8 mouse cellular contexts compared by ENCODE assay signal in the genomic region with DNA sequence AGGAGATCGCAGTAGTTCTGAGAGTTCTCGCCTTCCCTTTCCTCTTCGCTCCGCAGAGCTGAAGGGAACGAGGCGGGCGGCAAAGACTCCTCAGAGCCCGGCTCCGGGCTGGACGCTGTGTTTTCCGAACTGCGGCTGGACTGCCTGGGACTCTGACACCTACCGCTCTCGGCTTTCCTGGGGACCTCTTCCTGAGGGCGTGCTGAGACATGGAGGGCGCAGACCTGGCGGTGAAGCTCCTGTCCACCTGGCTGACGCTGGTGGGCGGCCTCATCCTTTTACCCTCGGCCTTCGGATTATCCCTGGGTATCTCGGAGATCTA. TPM values are rescaled to one million over a fixed set of nuclear protein-coding genes. Genes with fewer than 3 reads are reported as not detected.
A peak's percentile ranks its signal among the peaks of the same experiment; 100 is the strongest.
DNase-seq lines count a peak whose midpoint lies in the region; ATAC-seq lines count a peak whose summit lies in the region.

No protein-coding gene starts in this region.

- H3K4me3 ChIP-seq in embryonic facial prominence, embryonic 11.5 days (ENCODE audit: low read depth, low read length) = peak overlapping the region; percentile 46
- H3K4me3 ChIP-seq in hindbrain, embryonic 15.5 days = peak overlapping the region; percentile 55
- H3K4me3 ChIP-seq in midbrain, embryonic 15.5 days = peak overlapping the region; percentile 53

- under 1% methylated on average over 22 of the region's 22 CpGs for WGBS in embryonic facial prominence, embryonic 11.5 days
- WGBS in hindbrain, embryonic 15.5 days = under 1% methylated on average over 20 of the region's 22 CpGs
- 1% methylated on average over 22 of the region's 22 CpGs for WGBS in midbrain, embryonic 15.5 days

- no peaks in the 10 kb centered on the region for H3K9me3 ChIP-seq in embryonic facial prominence, embryonic 11.5 days (replicated peaks; ENCODE audit: control insufficient read depth, low read length)
- no peaks in the 10 kb centered on the region for H3K9me3 ChIP-seq in hindbrain, embryonic 15.5 days
- H3K9me3 ChIP-seq in midbrain, embryonic 15.5 days = 0 out of 2 replicates have a peak, but pooled peaks cover 5% of the 10 kb centered on the region

- peak overlapping the region; percentile 100 for H3K4me2 ChIP-seq in embryonic facial prominence, embryonic 11.5 days (ENCODE audit: low read depth, low read length)
- peak overlapping the region; percentile 98 for H3K4me2 ChIP-seq in hindbrain, embryonic 15.5 days
- peak overlapping the region; percentile 99 for H3K4me2 ChIP-seq in midbrain, embryonic 15.5 days

- no peak overlapping the region for H3K27ac ChIP-seq in embryonic facial prominence, embryonic 11.5 days (replicated peaks; ENCODE audit: low read depth, low read length)
- H3K27ac ChIP-seq in hindbrain, embryonic 15.5 days (replicated peaks) = no peak overlapping the region
- no peak overlapping the region for H3K27ac ChIP-seq in midbrain, embryonic 15.5 days

- no peaks in the 10 kb centered on the region for H3K36me3 ChIP-seq in embryonic facial prominence, embryonic 11.5 days (replicated peaks; ENCODE audit: control insufficient read depth, insufficient read depth, low read depth, low read length)
- H3K36me3 ChIP-seq in hindbrain, embryonic 15.5 days = no peaks in the 10 kb centered on the region
- H3K36me3 ChIP-seq in midbrain, embryonic 15.5 days (replicated peaks) = no peaks in the 10 kb centered on the region

- 0 out of 2 replicates have a peak, but pooled peaks have one; percentile 45 for ATAC-seq in embryonic facial prominence, embryonic 11.5 days (replicated peaks; ENCODE audit: insufficient number of reproducible peaks, low FRiP score, low TSS enrichment, low read depth)
- ATAC-seq in hindbrain, embryonic 15.5 days (ENCODE audit: low FRiP score, low read depth) = 0 out of 2 replicates have a peak, but pooled peaks have one; percentile 11
- peak; percentile 42; the same call in 1 of the 2 replicates for ATAC-seq in midbrain, embryonic 15.5 days (replicated peaks)

- peak overlapping the region; percentile 55 for H3K9ac ChIP-seq in embryonic facial prominence, embryonic 11.5 days (replicated peaks; ENCODE audit: low read length)
- H3K9ac ChIP-seq in hindbrain, embryonic 15.5 days = peak overlapping the region; percentile 42
- H3K9ac ChIP-seq in midbrain, embryonic 15.5 days = peak overlapping the region; percentile 41

- peaks cover 3% of the 10 kb centered on the region for H3K4me1 ChIP-seq in embryonic facial prominence, embryonic 11.5 days (ENCODE audit: control insufficient read depth, insufficient read depth, low read length)
- peaks cover 21% of the 10 kb centered on the region for H3K4me1 ChIP-seq in hindbrain, embryonic 15.5 days (replicated peaks)
- H3K4me1 ChIP-seq in midbrain, embryonic 15.5 days = peaks cover 19% of the 10 kb centered on the region

- H3K27me3 ChIP-seq in embryonic facial prominence, embryonic 11.5 days (ENCODE audit: control insufficient read depth, insufficient read depth, low read length) = peaks cover 15% of the 10 kb centered on the region
- H3K27me3 ChIP-seq in hindbrain, embryonic 15.5 days = peaks cover 37% of the 10 kb centered on the region
- H3K27me3 ChIP-seq in midbrain, embryonic 15.5 days (replicated peaks) = peaks cover 43% of the 10 kb centered on the region

- peak; percentile 9 to 10 for DNase-seq in layer of hippocampus, postnatal 25 days (ENCODE audit: extremely low spot score in 1 of 2, low spot score in 1 of 2)
- DNase-seq in layer of hippocampus, adult 9-10 months (ENCODE audit: low spot score) = no peak
- DNase-seq in embryonic facial prominence, embryonic 11.5 days (ENCODE audit: low spot score) = no peak
- DNase-seq in cerebellum, adult 11 months = no peak
- no peak for DNase-seq in thymus, adult 18-20 months
- no peak for DNase-seq in lung, adult 18-20 months

RNA-seq across cellular contexts. Expression of a gene that starts 1.0 kb away (rescaled TPM):
- total RNA-seq in layer of hippocampus, postnatal 25 days (2021) = 1 to 10 TPM; 1.3 to 2.0 TPM
- polyA plus RNA-seq in embryonic facial prominence, embryonic 11.5 days (2014; fragmentation: Nextera tagmentation; extraction: Ambion mirVana) = 0.46 and 0.99 TPM in 2 replicates
- polyA plus RNA-seq in hindbrain, embryonic 15.5 days (2015; fragmentation: Nextera tagmentation; extraction: Ambion mirVana) = 0.93 and 2.5 TPM in 2 replicates
- 0.36 and 0.41 TPM in 2 replicates for polyA plus RNA-seq in midbrain, embryonic 15.5 days (2015; fragmentation: Nextera tagmentation; extraction: Ambion mirVana)

RNA-seq across cellular contexts. Expression of a gene that starts 25.8 kb away (rescaled TPM):
- 1 to 10 TPM; 6.9 to 9.2 TPM for total RNA-seq in layer of hippocampus, postnatal 25 days (2021)
- 25.2 and 33.4 TPM in 2 replicates for polyA plus RNA-seq in embryonic facial prominence, embryonic 11.5 days (2014; fragmentation: Nextera tagmentation; extraction: Ambion mirVana)
- polyA plus RNA-seq in hindbrain, embryonic 15.5 days (2015; fragmentation: Nextera tagmentation; extraction: Ambion mirVana) = 14.0 and 15.7 TPM in 2 replicates
- polyA plus RNA-seq in midbrain, embryonic 15.5 days (2015; fragmentation: Nextera tagmentation; extraction: Ambion mirVana) = 12.8 and 13.2 TPM in 2 replicates

RNA-seq across cellular contexts. Expression of a gene that starts 48.1 kb away (rescaled TPM):
- 10 to 100 TPM; 52.5 to 61.8 TPM for total RNA-seq in layer of hippocampus, postnatal 25 days (2021)
- polyA plus RNA-seq in embryonic facial prominence, embryonic 11.5 days (2014; fragmentation: Nextera tagmentation; extraction: Ambion mirVana) = 178 TPM in 2 replicates
- polyA plus RNA-seq in hindbrain, embryonic 15.5 days (2015; fragmentation: Nextera tagmentation; extraction: Ambion mirVana) = 146 and 148 TPM in 2 replicates
- polyA plus RNA-seq in midbrain, embryonic 15.5 days (2015; fragmentation: Nextera tagmentation; extraction: Ambion mirVana) = 140 and 144 TPM in 2 replicates

RNA-seq across cellular contexts. Expression of a gene that starts 48.2 kb away (rescaled TPM):
- total RNA-seq in layer of hippocampus, postnatal 25 days (2021) = 10 to 100 TPM; 16.8 to 17.9 TPM
- polyA plus RNA-seq in embryonic facial prominence, embryonic 11.5 days (2014; fragmentation: Nextera tagmentation; extraction: Ambion mirVana) = 17.6 and 21.6 TPM in 2 replicates
- polyA plus RNA-seq in hindbrain, embryonic 15.5 days (2015; fragmentation: Nextera tagmentation; extraction: Ambion mirVana) = 18.2 and 18.5 TPM in 2 replicates
- polyA plus RNA-seq in midbrain, embryonic 15.5 days (2015; fragmentation: Nextera tagmentation; extraction: Ambion mirVana) = 22.2 and 22.6 TPM in 2 replicates

Comparison
In these comparisons a context has a peak if more than half of its experiments do, and no peak if none do; other contexts are left out.
1. DNase-seq: peak in layer of hippocampus, postnatal 25 days (2 of 2); none in layer of hippocampus, adult 9-10 months (single experiment), embryonic facial prominence, embryonic 11.5 days (single experiment), cerebellum, adult 11 months (single experiment), thymus, adult 18-20 months (0 of 2) and lung, adult 18-20 months (0 of 2).
2. Peak in every context shown above with its lines, with median percentiles within 50 percentile points of each other: ATAC-seq, H3K4me2 ChIP-seq, H3K4me3 ChIP-seq and H3K9ac ChIP-seq.